Mouse (Mus musculus) embryo, embryonic 10 days (tissue): ENCODE data around the gene Dnah8.

Experiments used
- DNase-seq: peaks from one replicate; pipeline ENCODE4 v3.0.0-alpha.2; 2015; ENCODE audit warnings: low spot score

Dnah8 gene

DNA sequence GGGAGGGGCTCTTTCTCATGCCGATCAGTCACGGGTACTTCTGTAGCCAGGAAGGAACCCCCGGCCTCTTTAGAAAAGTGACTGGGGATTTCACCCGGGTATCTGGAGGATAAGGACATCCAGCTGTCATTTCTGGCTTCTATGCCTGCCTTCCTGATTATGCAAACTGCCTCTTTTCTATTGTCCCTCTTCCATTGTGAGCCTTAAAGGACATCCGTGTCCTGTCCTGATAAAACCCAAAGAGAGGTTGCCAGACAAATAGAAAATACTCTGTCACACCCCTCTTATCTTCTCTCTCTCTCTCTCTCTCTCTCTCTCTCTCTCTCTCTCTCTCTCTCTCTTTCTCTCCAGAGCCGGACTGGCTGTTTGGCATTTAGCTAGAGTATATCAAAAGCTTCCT, 258.1 kb downstream of the Dnah8 start:
- DNase-seq, result no peak

DNA sequence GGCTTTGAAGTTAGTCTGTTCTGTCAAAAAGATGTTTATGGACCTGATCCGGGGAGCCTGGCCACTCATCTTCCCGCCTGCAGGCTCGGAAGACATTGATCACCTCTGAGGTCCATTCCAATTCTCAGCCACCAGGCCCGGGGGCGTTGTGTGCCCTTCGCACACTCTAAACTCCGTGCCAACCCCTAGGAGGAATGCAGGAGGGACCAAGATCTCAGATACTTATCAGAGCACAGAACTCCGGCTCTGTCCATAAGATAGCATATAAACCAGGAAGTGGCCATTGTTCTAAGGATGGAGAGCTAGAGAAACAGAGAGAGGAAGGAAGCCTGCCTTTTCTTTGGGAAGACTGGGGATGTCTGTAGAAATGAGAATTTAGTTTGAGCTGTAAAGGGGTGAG, 259.4 kb downstream of the Dnah8 start:
- DNase-seq, result no peak

DNA sequence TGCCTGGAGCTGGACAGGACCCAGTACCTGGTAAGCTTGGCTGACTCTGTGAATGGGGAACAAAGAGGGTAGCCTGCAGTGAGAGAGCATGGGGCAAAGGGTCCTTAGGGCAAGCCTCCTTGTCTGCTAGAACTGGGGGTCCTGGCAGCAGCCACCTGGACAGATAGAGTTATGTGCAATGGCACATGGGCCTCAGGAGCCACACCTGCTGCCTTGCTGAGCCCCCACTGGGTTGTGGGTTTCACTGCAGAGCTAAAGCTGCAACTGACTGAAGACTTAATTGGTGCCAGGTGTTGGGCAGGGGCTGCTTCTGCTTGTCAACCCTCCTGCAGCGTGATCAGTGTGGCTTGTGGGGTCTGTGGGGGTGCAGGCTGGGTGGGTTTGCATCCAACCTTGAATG, 267.9 kb downstream of the Dnah8 start:
- DNase-seq, result peak; percentile 32

DNA sequence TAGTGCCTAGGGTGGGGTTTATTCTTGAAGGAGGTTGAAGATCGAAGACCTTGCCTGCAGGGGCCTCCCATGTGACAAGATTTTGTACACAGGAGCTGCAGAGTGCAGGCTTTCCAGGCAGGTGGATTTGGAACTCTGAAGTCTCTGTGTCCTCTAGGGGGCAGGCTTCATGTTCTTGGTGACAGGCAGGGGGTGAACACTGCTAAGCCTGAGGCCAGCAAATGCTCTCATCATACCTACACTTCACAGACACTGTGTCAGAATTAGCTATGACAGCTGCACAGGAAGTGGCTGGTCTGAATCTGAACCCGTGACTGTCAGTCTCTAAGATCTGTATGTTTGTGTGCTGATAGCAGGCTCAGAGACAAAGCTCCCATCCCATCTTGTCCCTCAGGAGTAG, 268.6 kb downstream of the Dnah8 start:
- peak; percentile 65 for DNase-seq

DNA sequence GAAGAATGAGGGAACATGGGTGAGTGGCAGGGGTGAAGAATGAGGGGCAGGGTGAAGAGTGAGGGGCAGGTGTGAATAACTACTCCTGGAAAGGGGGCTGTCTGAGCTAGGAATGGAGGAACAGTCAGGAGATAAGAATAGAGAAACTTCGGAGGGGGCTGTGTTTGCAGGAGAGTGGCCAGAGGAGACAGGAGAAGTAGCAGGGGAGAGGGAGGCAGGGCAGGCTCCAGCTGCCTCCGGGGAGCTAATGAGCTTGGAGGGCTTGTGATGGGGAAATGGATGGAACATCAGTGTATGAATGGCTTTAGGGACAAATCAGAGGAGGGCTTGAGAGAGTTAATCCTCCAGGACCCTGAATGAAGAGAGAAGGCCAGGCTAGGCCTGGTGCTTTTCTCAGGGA, 272.9 kb downstream of the Dnah8 start:
- no peak for DNase-seq

DNA sequence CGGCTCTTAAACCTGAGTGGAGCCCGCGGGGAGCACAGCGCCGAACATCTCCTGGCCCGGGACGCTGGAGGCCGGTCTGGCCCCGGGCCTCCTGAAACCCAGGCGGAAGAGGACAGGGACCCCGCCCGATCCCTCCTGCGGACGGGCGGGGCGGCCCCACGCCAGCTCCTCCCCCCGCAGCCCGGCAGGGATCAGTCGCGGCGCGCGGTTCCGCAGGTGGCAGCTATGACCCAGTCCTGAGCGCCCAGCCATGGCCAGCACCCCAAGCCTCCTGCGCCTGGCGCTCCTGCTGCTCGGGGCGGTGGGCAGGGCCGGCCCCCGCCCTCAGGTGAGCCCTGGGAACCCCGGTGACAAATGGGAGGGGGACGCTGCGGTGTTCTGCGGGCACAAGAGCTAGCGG, 277.5 kb downstream of the Dnah8 start, which contains the start of gene Glp1r:
TSS of gene Glp1r (plus strand) at position 191 of the 400 bp plus-strand sequence.
- DNase-seq, result no peak

DNA sequence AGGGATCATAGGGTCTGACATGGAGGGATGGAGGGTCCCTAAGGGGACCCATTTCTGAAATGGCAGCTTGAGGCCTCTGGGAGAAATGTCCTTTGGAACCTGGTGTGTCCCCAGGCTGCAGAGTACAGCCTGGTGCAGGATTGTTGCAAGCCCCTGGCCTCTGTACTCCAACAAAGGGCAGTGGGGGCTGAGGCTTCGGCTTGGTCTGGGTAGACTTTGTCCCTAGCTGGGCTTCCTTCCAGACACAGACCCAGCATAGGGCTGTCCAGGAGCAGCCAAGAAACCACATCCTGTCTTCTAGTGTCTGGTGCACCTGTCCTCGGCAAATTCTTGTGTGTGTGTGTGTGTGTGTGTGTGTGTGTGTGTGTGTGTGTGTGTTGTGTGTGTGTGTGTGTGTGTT, 279.9 kb downstream of the Dnah8 start:
- no peak for DNase-seq

DNA sequence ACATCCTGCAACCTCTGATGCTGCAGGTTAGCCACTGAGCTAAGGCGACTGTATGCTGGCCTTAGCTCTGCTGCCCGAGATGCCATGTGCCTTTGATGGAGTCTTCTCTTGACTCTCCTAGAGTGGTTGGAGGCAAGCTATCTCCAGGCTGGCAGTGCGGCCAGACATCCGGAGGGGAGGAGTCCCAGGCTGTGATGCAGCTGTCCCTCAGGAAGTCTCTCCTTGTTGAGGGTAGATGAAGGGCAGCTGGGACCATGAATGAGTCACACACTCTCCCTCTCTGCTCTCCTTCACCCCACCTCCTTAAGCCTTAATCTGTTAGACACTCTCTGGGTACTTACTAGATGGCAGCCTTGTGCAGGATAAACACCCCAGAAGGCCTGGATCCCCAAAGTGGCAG, 283.4 kb downstream of the Dnah8 start:
- DNase-seq, result no peak

DNA sequence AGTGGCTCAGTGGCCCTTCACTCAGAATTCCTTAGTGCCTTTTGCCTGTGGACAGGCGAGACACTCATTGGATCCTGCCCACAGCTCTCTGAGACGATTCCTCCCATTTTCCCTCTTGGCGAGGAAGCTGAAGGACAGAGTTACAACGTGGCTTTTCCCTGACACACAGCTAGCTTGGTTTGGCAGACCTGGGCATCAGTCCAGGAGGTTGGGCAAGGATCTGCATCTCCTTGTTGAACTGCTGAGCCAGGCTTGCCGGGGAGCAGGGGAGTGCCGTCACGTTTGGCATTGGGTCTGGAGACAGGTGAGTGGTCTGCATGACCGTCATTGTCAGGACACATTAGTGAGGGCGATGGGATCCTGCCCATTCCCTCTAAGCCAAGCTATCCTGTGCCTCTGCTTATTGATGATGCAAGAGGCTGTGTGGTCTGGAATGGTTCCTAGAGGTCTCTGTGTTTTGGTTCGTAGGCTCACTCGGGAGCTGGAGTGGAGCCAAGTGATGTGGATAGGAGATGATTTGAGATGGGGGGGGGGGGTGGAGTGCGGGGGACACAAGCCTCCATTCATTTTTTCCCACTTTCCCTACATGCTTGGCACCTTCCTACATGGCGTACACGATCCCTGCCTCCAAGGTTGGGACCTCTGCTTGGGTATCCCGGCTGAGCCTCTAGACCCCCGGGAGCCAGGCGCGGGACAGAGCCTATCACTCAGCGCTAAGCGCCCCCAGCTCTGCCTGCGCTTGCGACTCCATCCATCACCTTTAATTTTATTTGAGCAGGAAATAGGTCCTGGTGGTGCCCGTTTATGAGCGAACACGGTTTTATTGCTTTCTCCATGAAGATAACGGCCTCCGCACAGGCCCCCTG, 286.9 kb downstream of the Dnah8 start:
- DNase-seq, result no peak

DNA sequence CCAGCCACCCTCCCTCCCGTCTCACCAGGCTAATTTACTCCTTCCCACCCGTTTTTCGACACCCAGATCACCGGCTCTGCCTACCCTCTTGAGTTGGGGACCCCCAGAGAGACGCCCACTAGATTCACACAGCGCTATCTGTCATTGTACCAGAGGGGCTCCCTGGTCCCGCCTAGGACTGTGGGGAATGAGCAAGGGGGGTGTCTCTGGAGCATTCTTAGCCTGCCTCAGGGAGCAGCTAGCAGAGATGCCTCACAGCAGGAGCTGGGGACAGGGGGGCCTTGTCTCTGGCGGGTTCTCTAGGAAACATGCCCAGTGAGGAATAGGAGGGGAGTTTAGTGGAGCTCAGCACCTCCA, 287.6 kb downstream of the Dnah8 start:
- no peak for DNase-seq

DNA sequence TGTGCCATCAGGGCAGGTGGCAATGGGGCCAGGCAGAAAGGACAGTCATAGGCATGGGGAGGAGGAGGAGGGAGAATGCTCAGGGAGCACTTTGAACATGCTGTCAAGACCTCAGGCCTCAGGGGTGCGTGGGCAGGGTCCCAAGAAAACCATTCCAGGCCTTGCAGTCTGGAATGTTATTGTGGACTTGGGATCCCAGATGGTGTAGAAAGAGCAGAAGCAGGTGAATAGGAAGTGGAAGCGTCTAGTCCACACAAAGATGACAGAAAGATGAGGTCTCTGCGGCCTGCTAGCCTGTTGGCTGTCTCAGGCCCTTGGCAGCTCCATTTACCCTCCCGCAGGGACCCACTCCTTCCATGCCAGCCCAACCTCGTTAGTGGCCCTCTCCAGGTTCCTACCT, 288.4 kb downstream of the Dnah8 start:
- no peak for DNase-seq

DNA sequence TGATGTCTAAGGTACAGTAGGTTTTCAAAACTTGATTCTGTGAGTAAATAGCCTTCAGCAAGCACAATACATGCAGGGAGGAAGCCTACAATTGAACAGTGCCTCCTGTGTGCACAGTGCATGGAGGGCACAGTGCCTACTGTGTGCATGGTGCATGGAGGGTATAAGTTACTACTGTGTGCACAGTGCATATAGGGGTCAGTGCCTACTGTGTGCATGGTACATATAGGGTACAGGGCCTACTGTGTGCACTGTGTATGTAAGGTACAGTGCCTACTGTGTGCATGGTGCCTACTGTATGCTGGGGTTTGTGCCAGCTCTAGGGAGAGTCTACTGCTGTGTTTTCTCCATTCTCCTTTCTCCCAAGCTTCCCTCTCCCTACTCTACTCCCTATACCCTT, 290.1 kb downstream of the Dnah8 start:
- no peak for DNase-seq

DNA sequence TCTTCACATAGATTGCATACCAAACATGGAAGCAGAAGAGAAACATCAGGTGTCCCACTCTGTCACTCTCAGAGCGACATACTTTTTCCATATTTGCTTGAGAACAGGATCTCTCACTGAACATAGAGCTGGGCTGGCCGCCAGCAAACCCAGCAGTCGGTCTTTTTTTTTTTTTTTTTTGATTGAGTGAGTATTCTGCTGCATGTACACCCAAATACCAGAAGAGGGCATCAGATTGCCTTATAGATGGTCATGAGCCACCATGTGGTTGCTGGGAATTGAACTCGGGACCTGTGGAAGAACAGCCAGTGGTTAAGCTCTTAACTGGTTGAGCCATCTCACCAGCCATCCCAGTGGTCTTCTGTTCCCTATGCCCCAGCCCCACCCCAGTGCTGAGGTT, 299.4 kb downstream of the Dnah8 start:
- no peak for DNase-seq
